Mouse (Mus musculus) left cerebral cortex, postnatal 36 days (tissue): Measurements from ENCODE around the gene Fv1. TPM values are rescaled to one million over a fixed set of nuclear protein-coding genes. Genes with fewer than 3 reads are reported as not detected.

ENCODE experiments used
- total RNA-seq, 2 experiments: library from RNA; stranded (reverse); gene quantifications; 2 replicates each; pipeline ENCODE4 v1.2.3; 2021

Gene Fv1
- total RNA-seq, 2 experiments from 2014 or later, result 8.7 to 9.5 TPM

Other genes with a start within 250 kb of the Fv1 start
- gene Zfp979, start 226.5 kb upstream of the Fv1 start, total RNA-seq, result under 1 TPM; 0.54 to 0.68 TPM
- under 1 TPM in 1 of 2 experiments, not detected in 1; 0.10 TPM for gene Zfp534, start 166.4 kb upstream of the Fv1 start, total RNA-seq
- gene Zfp984, start 59.2 kb upstream of the Fv1 start, total RNA-seq, result 1 to 10 TPM; 1.9 to 2.0 TPM
- 10 to 100 TPM; 15.2 to 21.5 TPM for gene Zfp933, start 20.6 kb upstream of the Fv1 start, total RNA-seq
- 10 to 100 TPM; 12.8 to 22.4 TPM for gene Miip, start 163 bp upstream of the Fv1 start, total RNA-seq
- 100 to 1,000 TPM; 181 to 206 TPM for gene Mfn2, start 35.7 kb downstream of the Fv1 start, total RNA-seq
- gene Plod1, start 67.8 kb downstream of the Fv1 start, total RNA-seq, result 10 to 100 TPM; 15.7 to 16.5 TPM
- gene 2510039O18Rik, start 71.9 kb downstream of the Fv1 start, total RNA-seq, result 10 to 100 TPM; 27.4 to 29.1 TPM
- not detected for gene Nppb, start 116.8 kb downstream of the Fv1 start, total RNA-seq
- not detected for gene Nppa, start 131.7 kb downstream of the Fv1 start, total RNA-seq
- 10 to 100 TPM; 77.1 to 79.7 TPM for gene Clcn6, start 169.8 kb downstream of the Fv1 start, total RNA-seq
- 10 to 100 TPM; 26.6 to 38.0 TPM for gene Mthfr, start 170.1 kb downstream of the Fv1 start, total RNA-seq
- gene Agtrap, start 219.1 kb downstream of the Fv1 start, total RNA-seq, result 1 to 10 TPM; 5.9 to 7.7 TPM